Mouse (Mus musculus): Measurements from ENCODE around the gene Pole2.
A peak's percentile ranks its signal among the peaks of the same experiment; 100 is the strongest.

Pole2 gene

DNA sequence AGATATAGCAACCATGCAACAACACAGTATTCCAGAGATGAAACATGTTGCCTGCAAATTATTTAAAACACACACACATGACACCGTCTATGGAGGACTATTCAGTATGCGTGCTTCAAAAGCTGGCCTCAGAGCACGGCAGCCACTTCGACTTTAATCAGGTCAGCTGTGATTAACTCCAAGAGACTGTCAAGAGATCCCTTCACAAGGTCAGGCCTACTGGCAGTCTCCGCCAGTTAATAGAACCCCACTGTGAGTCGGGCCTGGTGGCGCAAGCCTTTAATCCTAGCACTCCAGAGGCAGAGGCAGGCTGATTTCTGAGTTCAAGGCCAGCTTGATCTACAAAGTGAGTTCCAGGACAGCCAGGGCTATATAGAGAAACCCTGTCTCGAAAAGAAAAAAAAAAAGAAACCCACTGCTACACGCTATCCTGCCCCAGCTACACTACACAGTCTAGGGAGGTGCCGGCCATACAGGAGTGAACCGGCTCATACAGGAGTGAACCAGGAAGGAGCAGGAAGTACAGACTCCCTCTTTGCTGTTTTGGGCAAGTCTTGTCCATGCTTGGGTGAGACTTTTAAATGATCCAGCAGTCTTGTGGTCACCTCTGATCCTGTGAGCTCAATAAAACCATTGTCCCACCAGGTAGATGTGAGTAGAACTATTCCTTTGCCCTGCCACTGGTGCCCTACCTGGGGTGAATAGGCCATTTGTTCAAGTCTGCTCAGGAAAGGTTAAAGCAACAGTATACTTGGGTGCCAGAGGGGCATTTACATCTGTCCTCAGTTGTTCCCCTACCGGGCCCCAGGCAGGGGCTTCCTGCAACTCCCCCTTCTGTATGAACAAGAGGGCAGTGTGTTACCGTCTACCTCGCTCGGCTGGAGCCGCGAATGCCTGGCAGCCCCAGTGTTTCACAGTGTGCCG, 17.7 kb downstream of the Pole2 start:
- DNase-seq = no peak

DNA sequence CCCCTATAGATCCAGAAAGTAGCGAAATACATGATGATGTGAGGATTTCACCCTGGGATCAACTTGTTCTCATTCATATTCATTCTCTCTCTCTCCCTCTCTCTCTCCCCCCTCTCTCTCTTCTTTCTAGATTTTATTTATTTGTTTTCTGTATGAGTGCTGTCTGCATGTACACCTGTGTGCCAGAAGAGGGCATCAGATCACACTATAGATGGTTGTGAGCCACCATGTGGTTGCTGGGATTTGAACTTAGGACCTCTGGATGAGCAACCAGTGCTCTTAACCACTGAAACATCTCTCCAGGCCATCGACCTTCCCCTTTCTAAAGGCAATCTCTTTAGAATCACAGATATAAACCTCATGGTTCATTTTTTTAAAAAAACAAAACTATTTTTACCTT, 19.5 kb downstream of the Pole2 start:
- no peak for DNase-seq

- no peak for DNase-seq
Measured at GRCm38 (mm10) chr12:69207926-69208325, 20.1 kb downstream of the Pole2 start.

DNA sequence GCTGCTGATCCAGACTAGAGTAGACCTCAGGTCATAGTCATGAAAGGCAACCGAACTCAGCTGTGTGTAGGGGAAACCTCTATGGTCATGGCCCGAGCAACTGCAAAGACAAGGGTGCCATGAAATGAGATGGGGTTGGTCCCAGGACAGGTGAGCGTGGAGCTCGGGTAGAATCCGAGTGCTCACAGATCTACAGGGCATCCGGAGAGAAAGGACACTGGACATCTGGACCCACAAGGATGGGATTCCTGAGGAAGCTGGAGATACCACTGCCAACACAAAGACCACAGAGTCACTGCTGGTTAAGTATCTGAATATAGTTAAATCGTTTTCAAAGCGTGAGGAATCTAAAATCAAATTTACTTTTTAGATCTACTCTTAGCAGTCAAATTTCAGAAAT, 20.6 kb downstream of the Pole2 start:
- no peak for DNase-seq

DNA sequence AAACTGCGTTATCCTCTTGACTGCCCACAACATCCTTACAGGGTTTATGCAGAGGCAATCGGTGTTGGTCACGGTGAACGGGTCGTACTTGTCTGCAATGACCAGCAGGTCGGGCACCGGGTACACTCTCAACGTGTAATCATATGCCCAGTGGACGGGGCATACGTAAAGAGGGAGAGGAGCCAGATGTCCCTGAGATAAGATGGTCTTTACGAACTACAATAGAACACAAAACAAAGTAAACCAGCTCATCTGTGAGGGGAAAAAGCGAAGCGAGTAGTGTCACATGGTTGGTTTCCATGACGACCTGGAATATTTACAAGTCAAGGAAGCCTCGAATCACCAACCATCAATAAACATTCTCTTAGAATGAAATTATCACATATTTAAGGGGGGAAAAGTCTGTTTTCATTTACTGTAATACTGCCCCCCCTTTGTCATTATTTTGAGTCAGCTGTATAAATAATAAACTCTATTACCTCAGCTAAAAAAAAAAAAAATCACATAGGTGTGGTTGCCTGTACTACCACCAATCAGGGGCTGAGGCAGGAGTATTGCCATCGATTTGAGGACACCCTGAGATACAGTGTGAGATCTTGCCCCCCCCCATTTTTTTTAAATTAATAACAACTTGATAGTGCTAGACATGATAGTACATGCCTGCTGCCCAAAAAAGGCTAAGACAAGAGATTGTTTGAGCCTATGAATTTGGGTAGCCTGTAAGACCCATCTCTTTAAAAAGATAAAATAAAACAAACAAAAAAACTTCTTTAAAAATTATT, 23.8 kb downstream of the Pole2 start, which contains the start of gene Gm49384:
Gm49384 (minus strand) TSS at position 216 of the 782 bp plus-strand sequence.
- DNase-seq = no peak

GRCm38 (mm10) chr12:69198985-69199384, 29.0 kb downstream of the Pole2 start:
- DNase-seq = no peak

DNA sequence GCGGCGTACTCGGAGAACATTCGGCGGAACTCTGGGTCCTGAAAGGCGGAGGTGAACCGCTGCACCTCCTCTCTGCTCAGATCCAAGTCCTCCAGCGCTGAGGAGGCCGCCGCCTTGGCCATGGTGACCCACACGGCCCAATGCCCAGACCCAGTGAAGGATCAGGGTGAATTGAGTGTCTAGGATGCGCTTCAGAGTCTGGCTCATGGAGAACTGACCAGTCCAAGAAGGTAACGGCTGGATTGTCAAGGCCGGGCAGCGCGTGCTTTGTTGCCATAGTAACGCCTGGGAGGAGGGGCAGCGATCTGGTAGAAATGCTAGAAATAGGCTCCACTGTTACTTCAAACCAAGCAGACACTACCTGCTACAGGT, 29.8 kb downstream of the Pole2 start, which contains the start of gene Dnaaf2:
Dnaaf2 (minus strand) TSS at position 266 of the 372 bp plus-strand sequence.
- peak; percentile 90 to 91 for DNase-seq

DNA sequence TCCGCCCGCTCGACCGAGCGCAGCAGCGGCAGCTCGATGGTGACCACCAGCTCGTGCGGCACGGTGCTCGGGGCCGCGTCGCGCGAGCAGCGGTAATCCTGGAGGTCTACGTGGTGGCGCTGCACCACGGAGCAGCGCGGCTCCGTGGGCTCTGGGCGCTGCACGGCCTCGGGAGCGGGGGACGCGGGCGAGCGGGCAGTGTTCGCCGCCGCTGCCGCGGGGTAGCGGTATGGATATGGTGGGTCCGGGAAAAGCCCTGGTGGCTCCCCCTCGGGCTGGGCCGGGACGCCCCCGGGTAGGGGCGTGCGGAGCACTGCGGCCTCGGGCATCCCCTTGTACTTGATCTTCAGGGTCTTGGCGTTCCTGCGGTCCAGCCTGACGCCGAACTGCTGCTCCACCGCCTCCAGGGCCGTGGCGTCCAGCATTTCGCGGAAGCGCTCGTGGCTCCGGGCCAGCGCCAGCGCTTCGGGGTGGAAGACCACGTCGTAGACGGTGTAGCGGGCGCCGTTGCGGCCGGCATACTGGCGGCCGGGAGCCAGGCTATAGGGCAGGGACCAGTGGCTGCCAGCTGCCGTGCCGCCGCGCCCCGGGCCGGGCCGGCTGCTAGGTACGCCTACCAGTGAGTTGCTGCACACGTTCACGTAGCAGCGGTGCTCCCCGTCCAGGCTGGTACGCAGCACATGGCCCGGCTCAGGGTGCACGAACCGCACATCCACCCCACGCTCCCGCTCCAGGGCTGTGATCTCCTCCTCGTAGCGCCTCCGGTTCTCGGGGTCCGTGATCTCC, 30.4 kb downstream of the Pole2 start:
- peak; percentile 53 to 72 for DNase-seq

- peak; percentile 71 to 85 for DNase-seq
Measured at GRCm38 (mm10) chr12:69196444-69197377, 31.3 kb downstream of the Pole2 start, which contains the start of gene Gm49383. Gene Gm49383, minus strand, starts transcription at chr12:69197104.

- DNase-seq = no peak
Measured at GRCm38 (mm10) chr12:69192637-69193036, 35.4 kb downstream of the Pole2 start.

DNA sequence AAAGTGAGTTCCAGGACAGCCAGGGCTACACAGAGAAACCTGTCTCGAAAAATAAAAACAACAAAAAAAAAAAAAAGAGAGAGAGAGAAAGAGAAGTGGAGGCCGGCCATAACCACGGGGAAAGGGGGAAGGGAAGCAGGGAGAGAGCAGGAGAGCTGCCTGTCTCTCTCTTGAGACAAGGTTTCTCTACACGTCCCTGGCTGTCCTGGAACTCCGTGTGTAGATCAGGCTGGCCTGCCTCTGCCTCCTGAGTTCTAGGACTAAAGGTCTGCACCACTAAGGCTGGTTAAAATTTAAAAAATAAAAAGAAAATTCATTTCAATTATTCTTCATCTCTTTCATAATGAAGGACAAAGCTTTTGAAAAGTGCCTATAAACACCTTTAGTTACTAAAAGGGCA, 36.6 kb downstream of the Pole2 start:
- no peak for DNase-seq

DNA sequence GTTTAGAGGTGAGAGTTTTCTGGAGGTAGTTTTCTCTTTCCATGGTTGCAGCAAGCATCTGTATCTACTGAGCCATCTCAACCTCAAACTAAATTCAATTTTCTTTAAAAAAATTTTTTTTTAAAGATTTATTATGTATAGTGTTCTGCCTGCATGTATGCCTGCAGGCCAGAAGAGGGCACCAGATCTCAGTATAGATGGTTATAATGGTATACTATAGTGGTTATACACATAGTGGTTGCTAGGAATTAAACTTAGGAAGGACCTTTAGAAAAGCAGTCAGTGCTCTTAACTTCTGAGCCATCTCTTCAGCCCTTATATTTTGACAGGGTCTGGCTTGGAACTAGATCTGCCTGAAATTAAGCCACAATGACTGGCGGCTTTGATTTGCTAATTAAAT, 37.5 kb downstream of the Pole2 start:
- no peak for DNase-seq

- DNase-seq = no peak
Measured at GRCm38 (mm10) chr12:69190074-69190473, 37.9 kb downstream of the Pole2 start.

DNA sequence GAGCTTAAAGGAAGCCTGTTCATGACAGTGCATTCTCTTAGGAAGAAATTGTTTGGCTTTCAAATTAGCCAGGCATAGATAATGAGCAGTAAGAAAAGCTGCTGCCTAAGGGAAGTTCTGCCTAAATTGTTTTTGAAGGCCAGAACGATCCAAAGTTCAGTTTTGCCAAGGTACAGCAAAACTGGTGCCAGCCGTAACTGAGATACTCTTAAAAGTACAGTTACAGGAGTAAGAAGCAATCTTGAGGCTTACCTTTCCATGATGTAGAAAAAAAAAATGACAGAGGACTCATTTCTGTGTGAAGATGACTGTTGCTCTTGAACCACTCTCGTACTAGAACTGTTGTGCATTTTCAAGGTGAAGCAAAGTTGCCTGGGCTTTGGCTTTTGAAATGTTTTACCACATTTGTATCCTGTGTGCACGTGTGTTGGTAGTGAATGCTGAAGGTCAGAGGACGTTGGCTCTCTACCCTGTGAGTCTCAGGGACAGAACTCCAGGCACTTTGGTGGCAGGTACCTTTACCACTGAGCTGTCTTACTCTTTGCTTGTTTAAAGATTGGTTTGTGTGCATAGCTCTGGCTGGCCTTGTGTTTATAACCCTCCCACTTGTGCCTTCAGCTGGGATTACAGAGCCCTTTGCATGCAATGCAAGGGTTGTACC, 41.1 kb downstream of the Pole2 start:
- DNase-seq = peak; percentile 56 to 66

DNA sequence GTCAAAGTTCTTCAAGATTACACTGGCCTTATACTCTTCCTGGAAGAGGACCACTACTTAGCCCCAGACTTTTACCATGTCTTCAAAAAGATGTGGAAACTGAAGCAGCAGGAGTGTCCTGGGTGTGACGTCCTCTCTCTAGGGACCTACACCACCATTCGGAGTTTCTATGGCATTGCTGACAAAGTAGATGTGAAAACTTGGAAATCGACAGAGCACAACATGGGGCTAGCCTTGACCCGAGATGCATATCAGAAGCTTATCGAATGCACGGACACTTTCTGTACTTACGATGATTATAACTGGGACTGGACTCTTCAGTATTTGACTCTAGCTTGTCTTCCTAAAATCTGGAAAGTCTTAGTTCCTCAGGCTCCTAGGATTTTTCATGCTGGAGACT, 42.6 kb downstream of the Pole2 start:
- DNase-seq = no peak

- peak; percentile 59 to 76 for DNase-seq
Measured at GRCm38 (mm10) chr12:69184342-69185295, 43.4 kb downstream of the Pole2 start.

DNA sequence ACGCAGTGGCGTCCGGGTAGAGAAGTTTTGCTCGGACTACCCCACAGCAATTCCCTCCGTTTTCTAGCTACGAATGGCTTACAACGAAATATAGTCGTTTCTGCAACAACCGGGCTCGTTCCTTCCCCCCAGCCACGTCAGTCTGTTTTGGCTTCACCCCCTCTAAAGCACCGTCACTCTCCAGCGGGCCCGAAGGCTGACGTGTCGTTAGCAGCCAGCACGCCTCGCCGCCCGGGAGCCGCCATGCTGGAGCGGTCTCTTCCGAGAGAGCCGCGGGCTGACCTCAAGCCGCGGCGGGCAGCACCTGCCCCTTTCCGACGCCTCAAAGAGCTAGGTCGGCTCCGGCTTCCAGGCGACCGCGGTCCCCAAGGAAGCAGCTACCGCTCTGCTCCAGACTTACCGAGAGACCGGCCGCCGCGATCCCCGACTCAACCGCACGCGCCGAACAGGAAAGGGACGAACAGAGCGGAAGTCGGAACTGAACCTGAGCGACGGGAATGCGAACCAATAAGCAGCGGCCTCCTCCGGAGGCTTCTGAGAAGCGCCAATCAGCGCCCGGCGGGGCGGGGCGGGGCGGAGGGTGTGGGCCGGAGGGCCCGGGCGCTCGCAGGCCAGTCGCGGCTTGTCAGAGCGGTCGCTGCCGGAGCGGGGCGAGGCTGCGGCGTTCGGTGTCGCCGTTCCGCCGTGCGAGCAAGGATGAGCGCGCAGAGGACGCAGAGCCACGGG, 44.2 kb downstream of the Pole2 start, which contains the start of the genes Rpl36al and Mgat2:
Rpl36al (minus strand) TSS at position 501 of the 726 bp plus-strand sequence.
Mgat2 (plus strand) TSS at position 575 of the 726 bp plus-strand sequence.
- peak; percentile 100 for DNase-seq

GRCm38 (mm10) chr12:69181800-69182199, 46.2 kb downstream of the Pole2 start:
- no peak for DNase-seq

GRCm38 (mm10) chr12:69179371-69179770, 48.6 kb downstream of the Pole2 start:
- DNase-seq = peak; percentile 40 to 63

All from kidney, postnatal 25 days (tissue).